Mouse (Mus musculus) frontal cortex, postnatal 25 days (tissue): ENCODE results near the gene Slc25a39.
"Not testable (repeated sequence)": the region's sequence is repeated elsewhere in the genome, so short reads cannot be mapped to it uniquely, and the experiment has no call there.

Experiments used
- DNase-seq, 2 experiments: peaks; one replicate each; pipeline ENCODE4 v3.0.0; 2022; ENCODE audit warnings: low spot score in 2 of 2

Gene Slc25a39

DNA sequence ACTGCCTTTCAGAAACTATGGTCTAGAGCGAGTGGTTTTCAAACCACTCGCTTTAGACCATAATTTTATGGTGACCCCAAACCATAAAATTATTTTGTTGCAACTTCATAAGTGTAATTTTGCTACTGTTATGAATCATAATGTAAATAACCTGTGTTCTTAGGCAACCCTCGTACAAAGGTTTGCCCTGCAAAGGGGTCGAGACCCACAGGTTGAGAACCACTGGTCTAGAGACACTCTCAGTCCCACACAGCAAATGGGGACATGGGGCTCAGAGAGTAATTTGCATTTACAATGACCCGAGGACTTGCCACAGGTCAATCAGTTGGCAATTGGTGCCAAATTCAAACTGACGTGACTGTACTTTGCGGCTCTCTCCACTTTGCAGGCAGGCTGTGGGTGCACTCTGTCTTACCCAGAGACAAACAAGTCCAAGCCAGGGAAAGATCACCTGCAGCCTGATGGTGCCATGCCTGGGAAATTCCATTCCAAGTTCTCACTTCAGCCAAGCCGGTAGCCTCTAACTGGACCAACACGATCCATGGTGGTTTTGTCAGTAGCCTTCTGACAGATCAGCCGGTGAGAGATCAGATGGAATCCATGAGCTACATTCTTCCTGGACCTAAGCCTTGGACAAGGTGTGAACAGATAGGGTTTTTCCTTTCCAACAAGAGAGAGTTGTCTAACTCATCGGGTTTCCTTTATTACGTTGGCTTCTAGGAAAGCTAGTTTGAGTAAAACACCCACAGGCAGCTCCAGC lies 35.6 kb downstream of the Slc25a39 start:
- DNase-seq = no peak

DNA sequence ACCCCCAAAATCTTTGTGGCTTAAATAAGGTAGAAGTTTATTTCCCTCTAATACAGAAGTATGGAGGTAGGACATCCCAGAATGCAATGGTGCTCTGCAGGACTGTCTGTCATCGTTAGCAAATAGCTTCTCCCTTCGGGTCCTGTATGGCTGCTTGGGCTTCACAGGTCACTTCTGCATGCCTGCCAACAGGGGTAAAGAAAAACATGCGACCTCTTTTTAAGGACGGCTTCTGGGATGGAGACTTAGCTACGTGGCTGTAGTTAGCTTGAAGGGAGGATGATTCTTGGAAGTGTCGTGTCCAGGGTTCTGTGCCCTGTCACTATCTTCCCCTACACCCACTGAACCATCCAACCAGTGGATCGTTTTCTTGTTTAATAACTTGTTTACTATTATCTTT lies 37.5 kb downstream of the Slc25a39 start:
- DNase-seq = no peak

DNA sequence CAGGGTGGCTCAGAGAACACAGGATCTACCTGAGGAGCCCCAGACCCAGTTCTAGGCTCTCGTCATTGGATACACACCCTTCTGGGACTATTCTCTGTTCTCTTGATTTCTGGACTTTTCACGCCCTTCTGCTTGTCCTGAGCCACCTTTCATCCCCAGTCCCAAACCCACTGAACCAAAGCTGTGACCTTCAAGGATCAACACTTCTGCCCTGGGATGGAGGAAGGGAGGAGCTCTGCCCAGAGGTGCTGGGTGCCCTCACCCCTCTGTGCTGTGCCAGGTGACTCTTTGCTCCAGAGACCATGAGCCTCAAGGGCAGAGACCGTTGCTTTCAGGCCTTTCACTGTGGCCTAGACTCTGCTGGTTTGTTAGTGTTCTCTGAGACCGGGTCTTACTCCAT lies 38.5 kb downstream of the Slc25a39 start:
- no peak for DNase-seq

DNA sequence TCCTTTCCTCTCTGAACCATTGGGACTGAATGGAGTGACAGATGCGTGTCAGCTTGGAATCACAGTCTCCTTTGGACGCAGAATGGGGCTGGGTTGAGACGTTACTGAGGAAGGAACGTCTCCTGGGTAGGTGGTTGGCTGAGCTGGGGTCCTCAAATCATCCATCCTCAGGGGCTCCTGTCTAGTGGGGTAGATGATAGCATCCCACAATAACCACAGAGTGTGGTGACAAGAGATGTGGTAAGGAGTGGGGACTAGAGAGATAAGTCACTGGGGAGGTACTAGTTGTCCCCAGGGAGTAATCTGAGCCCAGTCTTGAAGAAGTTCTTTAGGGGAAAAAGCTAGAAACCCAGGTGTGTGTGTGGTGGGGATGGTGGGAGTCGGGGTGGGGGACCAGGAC lies 39.4 kb downstream of the Slc25a39 start:
- no peak for DNase-seq

DNA sequence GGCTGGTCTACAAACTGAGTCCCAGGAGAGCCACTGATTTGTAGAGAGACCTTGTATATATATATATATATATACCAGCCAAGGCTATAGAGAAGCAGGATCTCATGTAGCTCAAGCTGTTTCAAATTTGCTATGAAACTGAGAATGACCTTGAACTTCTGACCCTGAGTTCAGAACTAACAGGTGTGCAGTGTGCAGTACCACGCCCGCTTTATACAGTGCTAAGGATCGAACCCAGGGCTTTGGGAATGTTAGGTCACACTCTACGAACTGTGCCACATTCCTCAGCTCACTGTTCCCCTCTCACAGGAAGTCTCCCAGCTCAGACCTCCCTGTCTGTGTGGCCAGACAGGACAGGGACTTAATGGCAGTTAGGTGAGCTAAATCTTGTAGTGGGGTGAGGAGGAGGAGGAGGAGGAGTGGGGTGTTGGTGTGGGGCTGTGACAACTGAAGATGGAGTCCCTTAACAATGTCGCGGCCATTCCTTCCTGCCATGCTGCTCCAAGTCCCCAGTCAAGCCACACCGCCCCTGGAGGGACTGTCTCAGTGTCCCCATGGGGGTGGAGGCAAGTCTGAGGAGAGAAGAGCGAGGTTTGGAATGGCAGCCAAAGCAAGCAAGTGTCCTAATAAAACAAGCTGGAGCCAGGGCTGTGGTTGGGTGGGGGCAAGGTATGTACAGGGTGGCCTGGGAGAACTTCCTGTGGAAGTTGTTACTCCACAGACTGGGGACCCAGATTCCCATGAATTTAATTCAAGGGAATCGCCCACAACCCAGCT lies 40.1 kb downstream of the Slc25a39 start:
- DNase-seq = no peak

DNA sequence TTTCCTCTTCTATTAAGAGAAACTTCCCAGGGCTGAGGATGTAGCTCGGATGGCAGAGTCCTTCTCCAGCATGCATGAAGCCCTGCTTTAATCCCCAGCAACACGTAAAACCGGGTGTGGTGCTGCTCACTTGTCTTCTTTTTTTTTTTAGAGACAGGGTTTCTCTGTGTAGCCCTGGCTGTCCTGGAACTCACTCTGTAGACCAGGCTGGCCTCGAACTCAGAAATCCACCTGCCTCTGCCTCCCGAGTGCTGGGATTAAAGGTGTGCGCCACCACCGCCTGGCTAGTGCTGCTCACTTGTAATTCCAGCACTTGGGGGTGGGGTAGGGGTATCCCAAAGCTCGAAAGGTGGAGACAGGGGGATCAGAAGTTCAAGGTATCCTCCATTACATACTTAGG lies 41.6 kb downstream of the Slc25a39 start, which contains the start of gene Slc4a1:
Slc4a1 (minus strand) TSS at position 101 of the 400 bp plus-strand sequence.
- DNase-seq = not testable (repeated sequence)

DNA sequence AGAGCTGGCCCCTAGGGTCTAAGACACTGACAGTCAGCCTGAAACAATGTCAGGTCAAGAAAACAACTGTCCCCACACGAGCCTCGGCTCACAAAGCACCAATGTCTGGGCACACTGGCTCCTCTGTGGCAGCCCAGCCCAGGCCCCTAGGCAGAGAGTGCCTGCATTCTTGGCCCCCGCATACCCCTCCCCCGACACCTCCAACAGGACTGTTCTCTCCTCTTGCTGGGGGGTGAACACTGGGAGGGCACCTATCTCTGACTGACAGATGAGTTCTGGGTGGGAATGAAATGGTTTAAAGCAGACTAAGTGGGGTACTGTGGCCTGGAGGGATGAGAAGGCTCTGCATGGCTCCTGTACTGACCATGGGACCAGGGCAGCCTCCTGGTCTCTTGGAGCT lies 42.0 kb downstream of the Slc25a39 start:
- DNase-seq = no peak

DNA sequence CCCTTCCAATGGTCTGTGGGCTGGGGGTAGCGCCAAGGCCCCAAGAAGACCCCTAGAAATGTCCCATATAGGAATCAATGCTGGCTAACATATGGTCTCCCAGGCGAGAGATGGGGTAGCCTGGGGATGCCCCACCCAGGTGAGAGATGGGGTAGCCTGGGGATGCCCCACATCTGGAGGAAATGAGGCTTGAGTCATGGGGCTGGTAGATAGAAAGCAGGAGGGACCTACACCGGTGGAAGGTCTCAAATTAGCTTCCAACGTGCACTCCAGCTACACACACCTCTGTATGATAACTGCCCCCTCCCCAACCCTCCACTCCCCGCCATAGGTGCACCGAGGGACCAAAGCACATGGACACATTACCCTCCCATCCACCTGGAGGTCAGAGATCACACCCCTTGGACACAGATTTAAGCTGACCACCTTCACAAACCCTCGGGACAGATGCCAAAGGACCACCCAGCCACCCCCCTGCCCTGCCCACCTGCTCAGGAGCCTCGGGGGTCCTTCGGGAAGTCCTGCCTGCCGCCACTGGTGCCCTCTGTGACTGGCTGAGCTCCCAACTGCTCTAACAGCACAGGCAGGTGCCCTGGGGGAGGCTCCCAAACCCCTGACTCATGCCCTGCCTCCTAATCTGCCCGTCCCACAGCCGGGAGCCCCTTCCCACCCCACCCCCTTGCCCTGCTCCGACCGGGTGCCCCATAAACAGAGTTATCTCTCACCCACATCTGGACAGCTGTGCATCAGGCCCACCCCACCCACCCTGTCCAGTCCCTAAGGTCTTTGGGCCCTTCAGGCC lies 43.0 kb downstream of the Slc25a39 start:
- DNase-seq = no peak

DNA sequence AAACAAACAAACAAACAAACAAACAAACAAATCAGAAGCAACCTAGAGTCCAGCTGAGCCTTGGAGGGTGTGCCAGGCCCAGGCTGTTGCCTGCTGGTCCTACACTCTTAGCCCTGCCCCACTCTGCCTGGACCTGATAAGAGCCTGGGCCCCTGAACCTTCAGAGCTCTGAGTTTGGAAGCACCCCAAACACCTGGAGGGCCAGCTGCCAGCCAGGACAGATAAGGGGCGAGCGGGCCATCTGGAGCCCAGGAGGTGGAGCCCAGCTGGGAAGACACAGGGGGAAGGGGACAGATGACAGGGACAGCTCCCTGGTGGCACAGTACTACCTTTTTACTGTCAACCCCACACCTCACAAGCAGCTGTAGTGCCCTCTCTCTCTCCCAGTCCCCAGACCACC lies 44.1 kb downstream of the Slc25a39 start:
- no peak for DNase-seq

DNA sequence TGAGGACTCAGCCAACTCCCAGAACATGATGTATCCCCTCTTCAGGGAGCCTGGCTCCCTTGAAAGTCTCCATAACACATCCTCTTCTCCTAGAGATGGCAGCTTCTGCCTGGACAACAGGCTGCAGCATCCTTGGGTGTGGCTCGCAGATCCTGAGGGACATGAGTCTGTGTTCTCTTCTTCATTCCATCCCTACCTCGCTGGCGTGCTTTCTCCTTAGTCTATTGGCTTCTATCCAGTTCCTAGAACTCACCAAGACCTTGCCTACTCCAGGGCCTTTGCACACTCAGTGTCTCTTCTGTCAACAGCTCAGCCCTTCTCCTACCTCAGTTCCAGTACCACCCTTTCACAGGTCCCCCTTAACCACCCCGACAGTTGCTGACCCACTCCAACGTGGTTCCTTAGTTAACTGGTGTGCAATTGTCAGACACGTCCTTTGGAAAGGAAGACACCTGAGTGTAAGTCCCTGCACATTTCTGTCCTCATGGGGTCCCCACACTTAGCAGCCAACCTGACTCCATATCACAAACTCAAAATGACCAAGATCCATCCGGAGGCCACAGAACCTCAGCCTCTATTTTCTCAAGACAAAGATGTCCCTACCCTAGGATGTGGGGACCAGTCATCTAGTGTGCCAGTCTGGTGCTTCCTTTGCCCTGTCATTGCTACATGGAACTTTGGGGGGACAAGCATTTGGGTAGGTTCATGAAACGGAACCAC lies 45.8 kb downstream of the Slc25a39 start:
- DNase-seq = no peak

DNA sequence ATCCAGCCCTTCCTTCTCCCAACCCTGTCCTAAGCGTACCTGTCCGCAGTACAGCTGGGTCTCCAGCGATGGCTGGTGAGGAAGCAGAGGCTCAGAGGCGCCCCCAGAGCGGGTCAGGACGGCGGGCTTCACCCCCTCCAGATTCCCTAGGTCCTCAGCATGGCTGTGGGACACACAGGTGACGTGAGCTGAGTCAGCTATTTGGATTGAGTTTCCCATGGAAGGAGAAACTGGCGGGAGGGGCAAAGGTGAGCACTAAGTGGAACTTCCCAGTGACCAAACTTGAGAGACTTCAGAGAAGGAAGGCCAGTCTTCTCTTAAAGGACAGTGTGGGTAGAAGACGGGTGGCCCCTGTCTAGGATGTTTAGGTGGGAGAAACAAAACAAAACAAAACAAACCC lies 49.4 kb downstream of the Slc25a39 start:
- no peak for DNase-seq

DNA sequence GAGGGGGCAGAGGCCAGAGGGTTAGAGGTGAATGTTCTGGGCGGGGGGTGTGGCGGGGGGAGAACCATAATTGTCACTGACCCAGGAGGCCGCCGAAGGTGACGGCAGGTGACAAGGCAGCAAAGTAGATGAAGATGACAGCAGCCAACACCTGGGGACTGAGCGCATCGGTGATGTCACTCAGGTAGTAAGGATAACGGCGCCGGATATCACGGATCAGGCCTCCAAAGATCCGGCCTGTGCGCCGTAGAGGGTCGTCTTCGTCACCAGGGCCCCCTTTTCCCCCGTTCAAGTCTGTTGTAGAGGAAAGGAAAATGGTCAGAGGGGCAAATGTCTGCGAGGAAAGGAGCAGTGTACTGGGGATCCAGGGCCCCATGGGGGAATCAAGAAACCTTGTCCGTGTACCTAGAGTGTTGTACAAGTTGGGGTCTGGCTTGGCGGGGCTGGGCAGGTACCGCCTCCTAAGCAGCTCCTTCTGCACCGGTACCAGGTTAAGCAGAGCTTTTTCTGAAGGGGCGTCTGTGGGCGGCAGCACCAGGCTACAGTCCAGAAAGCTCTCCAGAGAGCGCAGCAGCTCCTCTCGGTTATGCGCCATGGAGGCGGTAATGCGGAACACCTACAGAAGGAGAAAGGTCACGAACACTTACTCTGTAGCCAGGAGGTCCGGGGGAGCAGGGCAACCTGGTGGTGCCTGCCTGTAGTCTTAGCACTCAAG lies 51.0 kb downstream of the Slc25a39 start:
- no peak for DNase-seq

DNA sequence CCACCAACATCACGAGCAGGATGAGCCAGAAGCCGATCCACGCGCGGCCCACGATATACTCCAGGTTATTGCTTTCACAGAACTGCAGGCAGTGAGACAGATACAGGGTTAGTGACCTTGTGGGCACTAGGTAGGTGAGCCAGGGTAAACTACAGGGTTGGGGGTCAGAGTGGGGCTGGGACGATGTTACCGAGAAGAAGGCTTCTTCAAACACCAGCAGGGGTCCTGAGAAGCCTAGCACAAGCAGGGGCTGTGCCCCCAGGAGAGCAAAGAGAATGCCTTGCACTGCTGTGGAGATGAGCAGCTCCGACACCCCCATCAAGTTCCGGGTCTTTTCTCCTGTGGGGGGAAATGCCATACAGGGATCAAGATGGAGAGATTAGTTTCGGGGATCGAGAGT lies 51.6 kb downstream of the Slc25a39 start:
- no peak for DNase-seq

DNA sequence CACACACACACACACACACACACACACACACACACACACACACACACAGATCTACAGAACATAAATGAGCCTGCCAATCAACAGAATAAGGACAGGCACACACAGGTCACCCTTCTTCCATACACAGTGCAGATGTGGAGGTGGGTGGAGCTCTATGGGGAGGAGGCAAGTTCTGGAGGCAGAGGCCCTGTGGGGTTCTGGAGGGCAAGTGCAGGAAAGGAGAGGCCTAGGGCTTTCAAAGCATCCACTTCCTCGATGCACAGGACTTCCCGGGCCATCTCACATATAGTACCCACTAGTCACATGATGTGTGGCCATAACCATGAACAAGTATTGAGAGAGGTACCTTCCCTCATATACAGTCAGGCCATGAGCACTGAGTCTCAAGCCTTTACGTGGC lies 52.2 kb downstream of the Slc25a39 start:
- DNase-seq = no peak

DNA sequence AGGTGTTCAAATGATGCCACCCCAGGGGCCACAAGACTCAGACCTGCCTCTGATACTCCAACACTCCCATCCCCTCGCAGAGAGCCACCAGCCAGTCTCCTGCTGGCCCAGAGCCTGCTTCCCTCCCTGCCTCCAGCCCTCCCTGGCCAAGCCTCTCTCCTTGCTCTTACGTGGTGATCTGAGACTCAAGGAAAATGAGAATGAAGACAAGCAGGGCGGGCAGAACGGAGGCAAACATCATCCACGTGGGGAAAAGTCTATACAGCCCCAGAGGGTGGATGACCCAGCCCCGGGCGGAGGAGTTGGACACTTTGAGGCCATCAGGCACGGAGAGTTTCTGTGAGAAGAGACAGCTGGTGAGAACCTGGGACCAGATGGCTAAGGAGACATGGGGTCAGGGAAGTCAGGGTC lies 54.7 kb downstream of the Slc25a39 start:
- DNase-seq = no peak
